Mouse (Mus musculus) embryonic facial prominence, embryonic 13.5 days (tissue): Measurements from ENCODE around the gene Slc10a7. TPM values are rescaled to one million over a fixed set of nuclear protein-coding genes. Genes with fewer than 3 reads are reported as not detected.

Source experiments
- ATAC-seq: fragments of 200-750 bp; cut with Nextera tagmentation; 2 replicates; pipeline ENCODE4 v1.8.0; 2017; ENCODE audit warnings: low read depth; ENCODE audit not compliant: insufficient number of reproducible peaks, insufficient read depth, low FRiP score, low TSS enrichment
- H3K27ac ChIP-seq: fragments of 300-500 bp; sonication (generic); 2 replicates; pipeline ENCODE4 v1.5.1; 2015; ENCODE audit warnings: moderate library complexity, mild to moderate bottlenecking, inconsistent platforms
- H3K27me3 ChIP-seq: fragments of 300-500 bp; sonication (generic); 2 replicates; pipeline ENCODE4 v1.6.1; 2015; ENCODE audit warnings: mild to moderate bottlenecking, inconsistent platforms
- H3K36me3 ChIP-seq: fragments of 300-500 bp; sonication (generic); 2 replicates; pipeline ENCODE4 v1.6.1; 2015; ENCODE audit warnings: mild to moderate bottlenecking, inconsistent platforms
- H3K4me1 ChIP-seq: fragments of 300-500 bp; sonication (generic); 2 replicates; pipeline ENCODE4 v1.6.1; 2015; ENCODE audit warnings: inconsistent platforms
- H3K4me2 ChIP-seq: fragments of 300-500 bp; sonication (generic); 2 replicates; pipeline ENCODE4 v1.6.1; 2015; ENCODE audit warnings: moderate library complexity, mild to moderate bottlenecking, inconsistent platforms
- H3K4me3 ChIP-seq: fragments of 300-500 bp; sonication (generic); 2 replicates; pipeline ENCODE4 v1.5.1; 2015; ENCODE audit warnings: mild to moderate bottlenecking, inconsistent platforms
- H3K9ac ChIP-seq: fragments of 300-500 bp; sonication (generic); 2 replicates; pipeline ENCODE4 v1.6.1; 2015; ENCODE audit warnings: mild to moderate bottlenecking, inconsistent platforms
- H3K9me3 ChIP-seq: fragments of 300-500 bp; sonication (generic); 2 replicates; pipeline ENCODE4 v1.6.1; 2016; ENCODE audit warnings: inconsistent platforms
- WGBS: fragments of 180-500 bp; shearing (Covaris S2); methylation state at CpG from one replicate; pipeline ENCODE4 v1.1.7; 2015; ENCODE audit warnings: mixed read lengths; 5-methylcytosine and 5-hydroxymethylcytosine counted together
- polyA plus RNA-seq: library from polyadenylated mRNA; unstranded; fragments of >200 nt; fragmentation: Nextera tagmentation; extraction: Ambion mirVana; gene quantifications from 2 replicates; pipeline ENCODE4 v1.2.1, GENCODE M21; 2015

Gene Slc10a7
- polyA plus RNA-seq, 1 experiment from 2014 or later, result 17.6 TPM

DNA sequence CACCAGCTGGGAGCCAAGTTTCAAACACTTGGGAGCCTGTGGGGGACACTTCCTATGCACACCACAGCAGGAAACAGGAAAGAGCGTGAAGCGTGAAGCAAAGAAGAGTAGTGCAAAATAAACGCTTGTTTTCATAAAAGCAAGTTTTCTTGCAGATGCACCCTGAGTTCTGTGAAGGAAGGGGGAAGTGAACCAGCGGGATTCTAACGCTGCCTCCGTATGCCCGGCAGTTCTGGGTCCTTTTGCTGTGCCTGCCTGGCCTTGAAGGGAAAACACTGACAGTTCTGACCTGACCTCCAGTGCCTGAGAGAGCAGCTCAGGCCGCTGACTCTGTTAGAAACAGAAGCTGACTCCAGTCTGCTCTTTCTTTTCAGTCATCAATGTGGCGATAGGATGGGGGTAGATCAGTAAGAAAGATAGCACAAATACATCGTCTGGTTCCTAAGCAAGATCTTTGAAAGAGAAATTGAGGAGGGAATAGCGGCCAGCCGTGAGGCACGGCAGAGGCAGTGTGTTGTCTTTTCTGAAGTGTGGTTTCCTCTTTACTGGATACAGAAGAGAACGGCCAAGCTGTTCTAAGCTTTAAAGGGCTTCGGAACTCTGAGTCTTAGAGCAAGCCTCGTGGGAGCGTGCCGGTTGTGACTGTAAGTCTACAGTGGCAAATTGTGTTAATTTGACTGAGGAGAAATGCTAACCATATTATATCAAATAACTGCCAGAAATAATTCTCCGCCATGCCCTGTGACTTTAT lies 121.4 kb downstream of the Slc10a7 start:
- H3K9ac ChIP-seq, result no peak overlapping the region; the same call in 1 of the 2 replicates
- 38% methylated on average over 19 of the region's 19 CpGs for WGBS
- peak overlapping the region; percentile 55 for H3K27ac ChIP-seq
- H3K4me3 ChIP-seq, result no peak overlapping the region
- H3K27me3 ChIP-seq, result no peaks in the 10 kb centered on the region
- peak overlapping the region; percentile 14 for H3K4me2 ChIP-seq
- no peak for ATAC-seq
- peaks cover 27% of the 10 kb centered on the region for H3K4me1 ChIP-seq
- no peaks in the 10 kb centered on the region for H3K9me3 ChIP-seq
- H3K36me3 ChIP-seq, result no peaks in the 10 kb centered on the region

DNA sequence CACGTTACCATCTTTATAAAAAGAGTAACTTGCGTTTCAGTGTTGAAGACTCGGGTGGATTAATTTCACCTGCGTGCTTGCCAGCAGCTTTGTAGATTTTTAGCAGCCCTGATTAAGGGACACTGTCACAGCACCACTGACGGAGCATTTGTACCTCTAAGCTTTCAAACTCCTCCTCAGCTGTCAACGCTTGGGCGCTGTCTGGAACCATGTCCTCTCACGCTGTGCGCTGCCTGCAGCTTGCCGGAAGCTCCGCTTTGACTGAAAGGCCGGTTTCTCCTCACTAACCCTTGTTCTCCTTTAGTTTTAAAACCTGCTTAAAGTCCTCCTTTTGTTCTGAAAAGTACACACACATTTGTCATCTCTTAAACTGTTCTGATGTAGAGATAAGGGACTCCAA lies 123.9 kb downstream of the Slc10a7 start:
- Histone ChIP-seq H3K4me2 (no peak overlapping the region), H3K4me3 (no peak overlapping the region), H3K9me3 (no peaks in the 10 kb centered on the region), H3K4me1 (peaks cover 27% of the 10 kb centered on the region), H3K27ac (no peak overlapping the region), H3K9ac (no peak overlapping the region), H3K27me3 (no peaks in the 10 kb centered on the region), H3K36me3 (no peaks in the 10 kb centered on the region)
- no peak for ATAC-seq
- WGBS, result 42% methylated on average over 12 of the region's 12 CpGs

DNA sequence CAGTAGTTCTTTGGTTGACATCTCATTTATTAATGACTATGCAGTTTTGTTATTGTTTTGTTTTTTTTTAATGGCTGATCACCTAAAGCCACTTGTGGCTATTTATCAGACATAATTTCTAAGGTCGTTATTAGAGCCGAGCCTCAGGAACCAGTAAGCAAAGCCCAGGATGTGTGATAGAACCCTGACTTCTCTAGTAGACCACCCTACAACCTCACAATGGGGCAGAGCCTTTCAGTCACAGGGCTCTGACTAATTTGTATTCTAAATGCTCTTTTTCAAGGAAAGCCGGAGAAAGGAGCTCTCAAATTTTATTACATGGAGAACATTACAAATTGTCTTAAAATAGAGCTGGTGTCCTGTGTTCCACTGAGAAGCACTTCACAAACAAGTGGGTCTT lies 124.9 kb downstream of the Slc10a7 start:
- Histone ChIP-seq H3K36me3 (no peaks in the 10 kb centered on the region), H3K4me3 (no peak overlapping the region), H3K27me3 (no peaks in the 10 kb centered on the region), H3K27ac (no peak overlapping the region), H3K4me1 (peaks cover 27% of the 10 kb centered on the region), H3K9me3 (no peaks in the 10 kb centered on the region), H3K9ac (no peak overlapping the region), H3K4me2 (no peak overlapping the region)
- WGBS, result 66% methylated on average over 3 of the region's 3 CpGs
- no peak for ATAC-seq

DNA sequence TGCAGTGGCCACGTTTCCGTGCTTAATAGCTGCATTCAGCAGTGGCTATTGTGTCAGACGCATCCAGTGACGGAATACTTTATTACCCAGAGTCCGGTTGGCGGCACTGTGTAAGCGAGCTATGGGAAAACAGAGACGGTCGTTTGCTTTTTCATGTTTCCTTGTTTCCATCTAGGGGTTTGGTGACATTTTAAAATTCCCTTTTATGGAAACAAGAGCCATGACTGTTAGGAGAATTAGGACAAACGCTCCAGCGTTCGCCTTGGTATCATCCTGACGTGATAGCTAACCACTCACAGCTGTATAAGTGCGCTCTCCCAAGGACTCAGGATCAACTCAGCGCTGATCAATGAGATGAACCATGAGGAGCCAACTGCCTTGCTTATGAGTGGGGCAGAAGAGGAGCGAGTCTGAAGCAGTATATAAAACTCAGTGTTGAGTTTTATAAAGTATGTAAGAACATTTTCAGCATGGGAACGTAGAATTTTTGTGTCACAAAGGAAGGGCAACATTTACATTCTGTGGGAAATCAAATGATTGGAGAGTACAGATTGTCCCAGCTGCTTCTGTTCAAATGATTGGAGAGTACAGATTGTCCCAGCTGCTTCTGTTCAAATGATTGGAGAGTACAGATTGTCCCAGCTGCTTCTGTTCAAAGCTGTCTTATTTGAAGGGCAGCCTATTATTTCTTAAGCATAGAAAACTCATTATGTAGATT lies 125.5 kb downstream of the Slc10a7 start:
- WGBS, result 44% methylated on average over 17 of the region's 17 CpGs
- H3K4me1 ChIP-seq, result peaks cover 23% of the 10 kb centered on the region
- H3K9ac ChIP-seq, result no peak overlapping the region
- H3K4me2 ChIP-seq, result 0 out of 2 replicates have a peak overlapping the region, but pooled peaks have one; percentile 11
- ATAC-seq, result no peak
- no peaks in the 10 kb centered on the region for H3K27me3 ChIP-seq
- no peak overlapping the region for H3K27ac ChIP-seq
- H3K4me3 ChIP-seq, result no peak overlapping the region
- no peaks in the 10 kb centered on the region for H3K36me3 ChIP-seq
- no peaks in the 10 kb centered on the region for H3K9me3 ChIP-seq

DNA sequence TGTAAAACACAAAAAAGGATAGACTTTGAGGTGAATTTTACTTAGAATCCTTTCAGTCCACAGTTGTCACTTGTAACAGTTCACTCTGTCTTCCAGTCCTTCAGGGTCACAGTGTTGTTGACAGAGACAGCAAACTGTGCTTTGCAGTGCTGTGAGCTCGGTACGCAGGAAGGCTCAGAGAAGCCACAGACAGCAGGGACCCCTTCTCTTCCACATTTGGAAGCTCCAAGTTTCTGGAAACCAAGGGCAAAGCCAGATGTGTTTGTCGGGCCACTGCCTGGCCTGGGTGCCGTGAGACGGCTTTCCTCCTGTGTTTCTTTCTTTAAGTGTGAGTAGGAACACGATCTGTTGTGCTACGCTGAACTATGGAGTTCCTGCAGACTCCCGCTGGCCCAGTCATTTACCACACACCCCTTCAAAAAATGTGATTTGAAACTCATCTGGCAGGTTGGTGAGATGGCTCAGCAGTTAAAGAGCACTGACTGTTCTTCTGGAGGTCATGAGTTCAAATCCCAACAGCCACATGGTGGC lies 126.2 kb downstream of the Slc10a7 start:
- no peak for ATAC-seq
- no peak overlapping the region for H3K4me2 ChIP-seq
- no peaks in the 10 kb centered on the region for H3K36me3 ChIP-seq
- H3K9ac ChIP-seq, result no peak overlapping the region
- no peaks in the 10 kb centered on the region for H3K27me3 ChIP-seq
- WGBS, result 60% methylated on average over 8 of the region's 8 CpGs
- H3K27ac ChIP-seq, result no peak overlapping the region; the same call in 1 of the 2 replicates
- peaks cover 17% of the 10 kb centered on the region for H3K4me1 ChIP-seq
- no peak overlapping the region for H3K4me3 ChIP-seq
- H3K9me3 ChIP-seq, result no peaks in the 10 kb centered on the region

DNA sequence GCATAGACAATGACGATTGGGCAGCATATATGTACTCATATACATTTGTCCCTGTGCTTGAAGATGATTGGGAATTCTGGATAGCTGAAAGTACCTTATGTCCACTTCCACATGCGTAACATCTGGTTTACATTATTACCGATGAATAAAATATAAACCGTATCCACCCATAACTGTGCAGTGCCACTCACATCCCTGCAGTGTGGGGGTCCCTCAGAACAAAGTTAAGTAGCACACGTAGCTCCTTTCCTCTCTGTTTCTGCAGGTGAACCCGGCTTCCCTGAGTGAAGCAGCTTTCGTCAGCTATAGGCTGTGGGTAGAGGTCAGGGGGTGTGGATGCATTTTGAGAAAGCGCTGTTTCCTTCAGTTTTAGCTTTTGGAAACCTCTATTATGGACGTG lies 132.8 kb downstream of the Slc10a7 start:
- WGBS, result 54% methylated on average over 9 of the region's 9 CpGs
- Histone ChIP-seq H3K9ac (no peak overlapping the region), H3K4me1 (peaks cover 5% of the 10 kb centered on the region), H3K9me3 (peaks cover 4% of the 10 kb centered on the region), H3K4me3 (no peak overlapping the region), H3K27me3 (no peaks in the 10 kb centered on the region), H3K4me2 (no peak overlapping the region), H3K36me3 (no peaks in the 10 kb centered on the region), H3K27ac (no peak overlapping the region)
- no peak for ATAC-seq

DNA sequence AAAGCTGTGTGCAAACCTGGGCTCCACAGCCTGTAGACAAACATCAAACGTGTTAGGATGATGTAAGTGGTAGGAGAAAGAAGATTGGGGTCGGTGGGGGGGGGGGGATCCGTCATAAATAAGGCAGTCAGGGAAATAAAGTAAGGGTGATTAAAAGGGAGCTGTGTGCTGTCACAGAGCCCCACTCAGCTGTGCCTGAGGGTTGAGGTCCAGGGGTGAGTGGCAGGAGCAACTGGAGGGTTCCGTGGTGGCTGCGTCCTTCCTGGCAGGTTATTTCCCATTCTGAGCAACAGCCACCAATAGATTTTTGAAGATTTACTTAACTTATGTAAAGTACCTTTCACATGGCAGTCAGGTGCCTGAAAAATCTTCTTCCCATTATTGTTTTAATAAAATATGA lies 133.2 kb downstream of the Slc10a7 start:
- Histone ChIP-seq H3K36me3 (no peaks in the 10 kb centered on the region), H3K27me3 (no peaks in the 10 kb centered on the region), H3K9ac (no peak overlapping the region), H3K4me3 (no peak overlapping the region), H3K4me2 (no peak overlapping the region), H3K27ac (no peak overlapping the region), H3K9me3 (peaks cover 4% of the 10 kb centered on the region), H3K4me1 (peaks cover 10% of the 10 kb centered on the region)
- WGBS, result 63% methylated on average over 5 of the region's 5 CpGs
- no peak for ATAC-seq

DNA sequence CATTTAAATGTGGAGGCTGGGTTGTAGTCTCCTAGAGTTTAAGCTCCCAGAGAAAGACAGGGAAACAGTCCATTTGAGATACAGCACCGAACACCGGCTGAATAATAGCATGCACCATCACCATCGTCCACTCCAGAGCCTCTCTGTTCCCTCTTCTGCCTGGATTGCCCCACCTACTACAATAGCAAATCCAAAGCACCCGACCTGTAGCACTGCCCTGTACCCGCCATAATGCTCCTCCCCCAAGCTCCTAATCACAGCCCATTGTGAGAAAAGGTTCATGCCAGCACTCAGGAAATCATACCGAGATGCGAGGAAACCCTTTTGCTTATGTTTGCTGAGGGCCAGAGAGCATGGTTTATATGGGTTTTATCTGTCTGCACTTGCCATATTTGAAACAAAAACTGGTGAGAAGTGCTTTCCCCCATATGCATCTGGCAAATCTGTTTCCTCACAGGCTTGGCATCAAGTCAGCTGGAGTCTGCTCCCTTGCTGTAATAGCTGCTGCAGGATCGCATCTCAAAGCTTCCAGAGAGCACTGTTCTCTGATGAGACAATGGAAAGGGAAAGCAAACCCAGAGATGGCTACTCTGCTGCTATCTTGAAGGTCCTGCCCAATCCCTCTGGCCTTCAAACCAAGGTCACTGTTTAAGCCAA lies 138.0 kb downstream of the Slc10a7 start:
- no peak overlapping the region for H3K4me3 ChIP-seq
- H3K36me3 ChIP-seq, result no peaks in the 10 kb centered on the region
- H3K4me1 ChIP-seq, result peaks cover 18% of the 10 kb centered on the region
- WGBS, result 58% methylated on average over 8 of the region's 8 CpGs
- peak overlapping the region; percentile 39 for H3K27ac ChIP-seq
- no peaks in the 10 kb centered on the region for H3K27me3 ChIP-seq
- ATAC-seq, result no peak
- H3K9ac ChIP-seq, result no peak overlapping the region
- no peak overlapping the region for H3K4me2 ChIP-seq
- H3K9me3 ChIP-seq, result peaks cover 4% of the 10 kb centered on the region

DNA sequence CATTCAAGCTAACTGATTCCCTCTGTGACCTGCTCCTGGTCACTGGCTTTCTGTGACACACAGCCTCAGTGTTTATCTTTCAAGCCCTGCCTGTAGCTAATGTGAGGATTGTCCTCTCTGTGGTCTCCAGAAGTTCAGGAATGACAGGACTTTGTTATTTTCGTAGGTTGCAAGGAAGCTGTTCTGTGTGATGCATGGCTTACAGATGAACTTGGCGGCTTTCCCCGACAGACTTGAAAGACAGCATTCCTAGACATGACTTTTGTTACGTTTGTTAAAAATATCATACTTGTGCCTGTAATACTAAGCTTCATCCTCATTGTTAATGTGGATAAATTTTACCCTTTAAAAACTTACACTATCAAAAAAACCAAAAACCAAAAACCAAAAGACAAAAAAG lies 138.7 kb downstream of the Slc10a7 start:
- H3K4me2 ChIP-seq, result no peak overlapping the region
- H3K4me3 ChIP-seq, result no peak overlapping the region
- no peak for ATAC-seq
- peak overlapping the region; percentile 39; the same call in 1 of the 2 replicates for H3K27ac ChIP-seq
- WGBS, result 39% methylated on average over 4 of the region's 4 CpGs
- H3K36me3 ChIP-seq, result no peaks in the 10 kb centered on the region
- H3K27me3 ChIP-seq, result no peaks in the 10 kb centered on the region
- H3K4me1 ChIP-seq, result peaks cover 23% of the 10 kb centered on the region
- peaks cover 4% of the 10 kb centered on the region for H3K9me3 ChIP-seq
- H3K9ac ChIP-seq, result no peak overlapping the region

DNA sequence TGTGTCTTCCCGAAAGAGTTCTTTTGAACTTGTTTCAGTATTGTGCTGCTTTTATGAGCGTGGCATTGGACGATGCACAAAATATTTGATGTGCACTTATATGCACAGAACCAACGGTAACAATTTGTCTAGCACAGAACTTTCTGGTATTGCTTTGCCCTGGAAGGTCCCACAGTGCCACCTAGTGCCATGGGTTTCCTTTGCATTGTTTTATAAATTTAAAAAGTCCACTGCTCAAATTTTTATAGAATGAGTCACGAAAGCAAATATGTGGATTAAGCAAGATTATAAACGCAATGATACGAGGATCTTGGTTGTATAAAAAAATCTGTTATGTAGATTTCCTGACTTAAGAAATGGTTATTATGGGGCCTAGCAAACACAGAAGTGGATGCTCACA lies 139.8 kb downstream of the Slc10a7 start:
- WGBS, result 26% methylated on average over 7 of the region's 7 CpGs
- ATAC-seq, result no peak
- Histone ChIP-seq H3K27me3 (no peaks in the 10 kb centered on the region), H3K4me3 (no peak overlapping the region), H3K9ac (no peak overlapping the region), H3K27ac (no peak overlapping the region), H3K4me2 (no peak overlapping the region), H3K4me1 (peaks cover 28% of the 10 kb centered on the region), H3K36me3 (no peaks in the 10 kb centered on the region), H3K9me3 (peaks cover 4% of the 10 kb centered on the region)

DNA sequence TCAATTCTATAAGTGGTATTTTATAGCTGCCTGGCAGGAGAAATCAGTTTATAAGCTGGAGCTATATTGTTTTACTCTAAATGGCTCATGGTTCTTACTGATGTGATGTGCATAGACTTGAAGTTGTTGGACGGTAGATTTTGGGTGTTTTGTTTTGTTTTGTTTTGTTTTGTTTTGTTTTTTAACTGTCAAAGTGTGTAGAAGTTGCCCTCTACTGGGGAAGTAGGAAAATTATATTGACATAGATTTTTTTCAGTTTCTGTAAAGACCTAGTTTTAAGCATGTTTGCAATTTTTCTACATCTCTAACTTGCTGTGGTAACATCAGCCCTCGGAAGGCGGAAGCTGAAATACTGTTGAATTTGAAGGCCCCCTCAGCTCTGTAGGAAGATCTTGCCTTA lies 142.5 kb downstream of the Slc10a7 start:
- H3K9me3 ChIP-seq, result no peaks in the 10 kb centered on the region
- no peaks in the 10 kb centered on the region for H3K36me3 ChIP-seq
- no peak overlapping the region for H3K9ac ChIP-seq
- no peaks in the 10 kb centered on the region for H3K27me3 ChIP-seq
- 61% methylated on average over 3 of the region's 3 CpGs for WGBS
- ATAC-seq, result no peak
- no peak overlapping the region for H3K4me3 ChIP-seq
- no peak overlapping the region for H3K4me2 ChIP-seq
- H3K27ac ChIP-seq, result no peak overlapping the region
- H3K4me1 ChIP-seq, result peaks cover 36% of the 10 kb centered on the region
